Mouse (Mus musculus): ENCODE measurements around the gene Anxa11. TPM values are rescaled to one million over a fixed set of nuclear protein-coding genes. Genes with fewer than 3 reads are reported as not detected.

The Anxa11 gene
- 27.6 and 30.2 TPM in 2 replicates for polyA plus RNA-seq (2014; fragmentation: Nextera tagmentation; extraction: Ambion mirVana)

GRCm38 (mm10) chr14:25841991-25842687 is at the start of gene Anxa11:
Anxa11 (plus strand) TSS chr14:25842156.
- peak within 1 kb of the TSS; percentile 1; the same call in 1 of the 2 replicates for H3K27ac ChIP-seq (replicated peaks; ENCODE audit: low read depth, low read length)
- peaks cover 11% of the 10 kb centered on the region for H3K4me1 ChIP-seq (ENCODE audit: control insufficient read depth, insufficient read depth, low read length)
- no peaks in the 10 kb centered on the region for H3K9me3 ChIP-seq (ENCODE audit: control insufficient read depth, low read length)
- peaks cover 10% of the 10 kb centered on the region for H3K27me3 ChIP-seq (replicated peaks; ENCODE audit: control insufficient read depth, insufficient read depth, low read length)
- peak; percentile 83 for DNase-seq (ENCODE audit: low spot score)
- H3K9ac ChIP-seq (ENCODE audit: low read depth, low read length), result peak within 1 kb of the TSS; percentile 71
- under 1% methylated on average over 49 of the region's 54 CpGs for WGBS
- peak; percentile 86 for ATAC-seq (ENCODE audit: low read depth)
- H3K36me3 ChIP-seq (ENCODE audit: control insufficient read depth, insufficient read depth, low read length), result no peaks in the 10 kb centered on the region
- H3K4me3 ChIP-seq (ENCODE audit: low read depth, low read length), result peak within 1 kb of the TSS; percentile 74
- peak within 1 kb of the TSS; percentile 99 for H3K4me2 ChIP-seq (ENCODE audit: low read depth, low read length)

- 96% methylated on average over 2 of the region's 2 CpGs for WGBS
Observed at GRCm38 (mm10) chr14:25794331-25794730, 47.6 kb upstream of the Anxa11 start.

GRCm38 (mm10) chr14:25795067-25795466 is 46.9 kb upstream of the Anxa11 start:
- Histone ChIP-seq H3K27me3 (replicated peaks; ENCODE audit: control insufficient read depth, insufficient read depth, low read length) (no peaks in the 10 kb centered on the region), H3K36me3 (ENCODE audit: control insufficient read depth, insufficient read depth, low read length) (no peaks in the 10 kb centered on the region), H3K27ac (replicated peaks; ENCODE audit: low read depth, low read length) (peak overlapping the region; percentile 78), H3K9ac (ENCODE audit: low read depth, low read length) (no peak overlapping the region), H3K4me2 (ENCODE audit: low read depth, low read length) (no peak overlapping the region), H3K4me1 (ENCODE audit: control insufficient read depth, insufficient read depth, low read length) (peaks cover 14% of the 10 kb centered on the region; the same call in 1 of the 2 replicates), H3K4me3 (ENCODE audit: low read depth, low read length) (no peak overlapping the region), H3K9me3 (ENCODE audit: control insufficient read depth, low read length) (no peaks in the 10 kb centered on the region)
- 47% methylated on average over 6 of the region's 6 CpGs for WGBS
- DNase-seq (ENCODE audit: low spot score), result no peak
- ATAC-seq (ENCODE audit: low read depth), result no peak

More at GRCm38 (mm10) chr14:25794331-25794730, 47.6 kb upstream of the Anxa11 start:
- ATAC-seq (ENCODE audit: low read depth), result no peak
- no peak for DNase-seq (ENCODE audit: low spot score)
- Histone ChIP-seq H3K9ac (ENCODE audit: low read depth, low read length) (no peak overlapping the region), H3K4me2 (ENCODE audit: low read depth, low read length) (no peak overlapping the region), H3K36me3 (ENCODE audit: control insufficient read depth, insufficient read depth, low read length) (no peaks in the 10 kb centered on the region), H3K27me3 (replicated peaks; ENCODE audit: control insufficient read depth, insufficient read depth, low read length) (no peaks in the 10 kb centered on the region), H3K4me3 (ENCODE audit: low read depth, low read length) (no peak overlapping the region), H3K9me3 (ENCODE audit: control insufficient read depth, low read length) (no peaks in the 10 kb centered on the region), H3K27ac (replicated peaks; ENCODE audit: low read depth, low read length) (no peak overlapping the region), H3K4me1 (ENCODE audit: control insufficient read depth, insufficient read depth, low read length) (peaks cover 14% of the 10 kb centered on the region; the same call in 1 of the 2 replicates)

DNA sequence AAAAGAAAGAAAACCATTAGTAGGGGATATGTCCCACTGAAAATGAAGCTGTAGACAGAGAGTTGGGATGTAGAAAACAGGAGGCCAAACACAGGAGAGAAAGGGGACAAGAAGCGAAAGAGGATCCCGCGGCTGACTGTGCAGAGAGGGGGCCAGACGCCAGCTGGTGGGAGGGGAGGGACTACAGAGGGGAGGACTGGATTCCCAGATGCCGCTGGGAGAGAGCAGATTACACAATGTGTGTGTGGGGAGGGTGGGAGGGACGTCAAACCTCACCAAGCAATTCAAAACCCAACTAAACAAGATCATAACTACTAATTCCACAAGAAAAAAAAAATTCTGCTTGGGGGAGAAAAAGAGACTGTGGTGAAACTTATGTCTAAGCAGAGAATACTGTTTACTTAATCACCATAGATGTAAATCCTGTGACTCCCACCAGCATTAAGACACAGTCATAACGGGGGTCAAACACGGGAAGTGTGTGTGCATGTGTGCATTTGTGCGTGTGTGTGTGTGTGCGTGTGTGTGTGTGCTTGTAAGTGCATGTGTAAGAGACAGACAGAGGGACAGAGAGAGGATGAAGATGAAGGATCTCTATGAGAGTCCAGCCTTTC is 46.3 kb upstream of the Anxa11 start:
- peak; percentile 91 for DNase-seq (ENCODE audit: low spot score)
- H3K4me2 ChIP-seq (ENCODE audit: low read depth, low read length), result no peak overlapping the region
- 18% methylated on average over 10 of the region's 10 CpGs for WGBS

DNA sequence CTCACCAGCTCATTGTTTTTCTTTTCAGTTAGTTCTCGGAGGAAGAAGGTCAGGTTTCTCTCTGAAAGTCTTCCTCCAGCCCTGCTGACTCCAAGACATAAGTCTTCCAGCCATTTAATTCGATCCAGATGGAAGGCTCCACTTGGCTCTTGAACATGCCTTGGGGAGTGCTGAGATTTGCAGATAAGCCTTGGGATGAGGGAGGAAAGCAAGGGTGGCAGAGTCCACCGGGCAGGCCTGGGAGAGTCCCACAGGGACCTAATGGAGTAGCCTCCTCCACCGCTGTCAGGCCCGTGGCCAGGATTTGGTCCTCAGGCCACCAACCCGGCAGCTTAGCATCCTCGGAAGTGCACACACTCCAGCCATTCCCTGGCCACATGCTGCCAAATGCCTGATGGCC is 45.3 kb upstream of the Anxa11 start:
- peak overlapping the region; percentile 78 for H3K27ac ChIP-seq (replicated peaks; ENCODE audit: low read depth, low read length)

More for the DNA sequence above, 46.3 kb upstream of the Anxa11 start:
- H3K27me3 ChIP-seq (replicated peaks; ENCODE audit: control insufficient read depth, insufficient read depth, low read length), result no peaks in the 10 kb centered on the region
- H3K9me3 ChIP-seq (ENCODE audit: control insufficient read depth, low read length), result no peaks in the 10 kb centered on the region
- H3K36me3 ChIP-seq (ENCODE audit: control insufficient read depth, insufficient read depth, low read length), result no peaks in the 10 kb centered on the region
- peak overlapping the region; percentile 78 for H3K27ac ChIP-seq (replicated peaks; ENCODE audit: low read depth, low read length)
- H3K9ac ChIP-seq (ENCODE audit: low read depth, low read length), result no peak overlapping the region
- peaks cover 14% of the 10 kb centered on the region; the same call in 1 of the 2 replicates for H3K4me1 ChIP-seq (ENCODE audit: control insufficient read depth, insufficient read depth, low read length)
- no peak overlapping the region for H3K4me3 ChIP-seq (ENCODE audit: low read depth, low read length)
- peak; percentile 94 for ATAC-seq (ENCODE audit: low read depth)

DNA sequence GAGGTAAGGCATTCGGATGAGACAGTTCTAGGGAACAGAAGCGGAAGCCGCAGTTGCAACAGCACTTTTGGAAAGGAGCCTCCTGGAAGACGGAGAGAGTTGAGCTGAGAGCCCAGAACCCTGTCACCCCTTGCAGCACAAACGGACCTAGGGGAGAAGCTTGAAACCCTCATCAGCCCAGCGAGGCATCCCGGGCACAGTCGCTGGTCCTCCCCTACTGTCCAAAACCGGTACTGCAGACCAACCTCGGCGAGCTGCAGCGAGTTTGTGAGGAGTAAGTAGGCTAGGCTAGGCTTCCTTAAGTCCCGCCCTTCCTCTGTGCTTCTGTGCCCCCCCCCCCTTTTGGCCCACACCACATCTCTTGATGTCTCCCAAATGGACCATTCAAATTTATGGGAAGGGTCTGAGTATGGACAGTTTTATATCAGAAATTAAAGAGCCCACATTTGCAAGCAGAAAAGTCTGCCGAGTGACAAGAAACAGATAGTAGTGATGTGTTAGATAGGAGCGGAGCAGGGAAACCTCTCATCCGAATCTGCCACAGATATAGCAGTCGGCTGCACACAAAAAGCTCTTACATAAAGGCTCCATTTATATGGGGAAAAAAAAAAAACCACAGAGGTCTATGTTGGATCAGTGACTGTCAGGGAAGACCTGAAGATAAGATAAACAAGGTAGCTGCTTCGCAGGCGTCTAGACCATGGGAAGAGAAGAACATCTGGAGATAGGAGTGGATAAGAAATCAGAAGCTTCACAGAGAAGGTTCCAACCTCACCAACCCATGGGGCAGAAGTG is 41.6 kb upstream of the Anxa11 start:
- peak; percentile 51 for ATAC-seq (ENCODE audit: low read depth)
- Histone ChIP-seq H3K9ac (ENCODE audit: low read depth, low read length) (no peak overlapping the region), H3K36me3 (ENCODE audit: control insufficient read depth, insufficient read depth, low read length) (no peaks in the 10 kb centered on the region), H3K27ac (replicated peaks; ENCODE audit: low read depth, low read length) (no peak overlapping the region), H3K4me3 (ENCODE audit: low read depth, low read length) (no peak overlapping the region), H3K4me1 (ENCODE audit: control insufficient read depth, insufficient read depth, low read length) (peaks cover 26% of the 10 kb centered on the region), H3K27me3 (replicated peaks; ENCODE audit: control insufficient read depth, insufficient read depth, low read length) (no peaks in the 10 kb centered on the region), H3K9me3 (ENCODE audit: control insufficient read depth, low read length) (no peaks in the 10 kb centered on the region), H3K4me2 (ENCODE audit: low read depth, low read length) (peak overlapping the region; percentile 41)
- WGBS, result 25% methylated on average over 19 of the region's 19 CpGs
- DNase-seq (ENCODE audit: low spot score), result peak; percentile 76

More for the DNA sequence above, 45.3 kb upstream of the Anxa11 start:
- peak overlapping the region; percentile 11; the same call in 1 of the 2 replicates for H3K4me2 ChIP-seq (ENCODE audit: low read depth, low read length)
- DNase-seq (ENCODE audit: low spot score) (peak; percentile 80), ATAC-seq (ENCODE audit: low read depth) (no peak)
- peaks cover 14% of the 10 kb centered on the region; the same call in 1 of the 2 replicates for H3K4me1 ChIP-seq (ENCODE audit: control insufficient read depth, insufficient read depth, low read length)
- H3K27me3 ChIP-seq (replicated peaks; ENCODE audit: control insufficient read depth, insufficient read depth, low read length), result no peaks in the 10 kb centered on the region
- H3K9ac ChIP-seq (ENCODE audit: low read depth, low read length), result no peak overlapping the region
- H3K36me3 ChIP-seq (ENCODE audit: control insufficient read depth, insufficient read depth, low read length), result no peaks in the 10 kb centered on the region
- H3K4me3 ChIP-seq (ENCODE audit: low read depth, low read length), result no peak overlapping the region
- no peaks in the 10 kb centered on the region for H3K9me3 ChIP-seq (ENCODE audit: control insufficient read depth, low read length)
- WGBS, result 33% methylated on average over 7 of the region's 7 CpGs

DNA sequence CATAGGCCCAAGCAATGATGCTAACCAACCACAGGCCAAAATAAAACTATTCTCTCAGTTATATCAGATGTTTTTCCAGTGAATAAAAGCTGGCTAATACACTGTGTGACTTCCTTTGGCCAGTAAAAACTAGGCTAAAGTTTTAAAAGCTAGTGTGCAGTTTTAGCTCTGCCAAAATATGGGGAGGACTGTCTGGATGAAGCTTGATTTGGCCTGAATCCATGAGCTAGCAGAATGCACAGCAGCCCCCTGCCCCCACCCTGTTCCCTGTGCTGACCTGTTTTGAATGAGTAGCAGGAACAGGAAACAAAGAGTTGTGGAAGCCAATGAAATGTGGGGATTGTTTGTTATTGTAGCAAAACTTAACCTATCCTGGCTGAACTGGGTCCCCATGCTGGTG is 39.4 kb upstream of the Anxa11 start:
- Histone ChIP-seq H3K9me3 (ENCODE audit: control insufficient read depth, low read length) (no peaks in the 10 kb centered on the region), H3K9ac (ENCODE audit: low read depth, low read length) (no peak overlapping the region), H3K4me2 (ENCODE audit: low read depth, low read length) (no peak overlapping the region), H3K36me3 (ENCODE audit: control insufficient read depth, insufficient read depth, low read length) (no peaks in the 10 kb centered on the region), H3K27ac (replicated peaks; ENCODE audit: low read depth, low read length) (no peak overlapping the region), H3K4me1 (ENCODE audit: control insufficient read depth, insufficient read depth, low read length) (peaks cover 12% of the 10 kb centered on the region), H3K27me3 (replicated peaks; ENCODE audit: control insufficient read depth, insufficient read depth, low read length) (no peaks in the 10 kb centered on the region), H3K4me3 (ENCODE audit: low read depth, low read length) (no peak overlapping the region)
- ATAC-seq (ENCODE audit: low read depth), result no peak
- DNase-seq (ENCODE audit: low spot score), result no peak

DNA sequence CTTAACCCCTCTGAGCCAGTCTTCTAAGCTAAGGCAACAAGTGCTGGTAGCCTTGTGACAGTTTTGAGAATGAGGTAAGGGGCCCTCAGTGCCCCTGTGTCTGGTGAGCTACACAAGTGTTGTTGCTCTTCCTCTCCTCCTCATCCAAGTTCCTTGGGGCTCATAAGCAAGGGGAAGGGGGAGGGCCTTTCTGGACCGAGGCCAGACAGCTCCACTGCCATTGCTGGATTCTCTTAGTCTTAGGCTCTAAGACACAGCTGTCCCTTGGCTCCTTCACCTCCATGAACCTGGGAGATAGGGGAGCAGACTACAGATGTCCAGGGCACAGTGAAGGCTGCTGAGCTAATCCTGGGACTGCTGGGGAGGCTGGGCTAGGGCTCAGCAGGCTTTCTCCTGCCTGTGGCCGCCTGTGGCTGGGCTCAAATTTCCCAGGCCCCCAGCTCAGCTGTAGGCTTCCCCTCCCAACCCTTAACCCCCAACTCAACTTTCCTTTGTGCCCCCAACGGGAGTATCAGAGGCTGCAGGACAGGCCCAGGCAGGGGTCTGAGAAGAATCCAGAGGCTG is 38.6 kb upstream of the Anxa11 start:
- H3K9ac ChIP-seq (ENCODE audit: low read depth, low read length), result no peak overlapping the region
- no peaks in the 10 kb centered on the region for H3K27me3 ChIP-seq (replicated peaks; ENCODE audit: control insufficient read depth, insufficient read depth, low read length)
- H3K4me1 ChIP-seq (ENCODE audit: control insufficient read depth, insufficient read depth, low read length), result peaks cover 12% of the 10 kb centered on the region
- no peaks in the 10 kb centered on the region for H3K9me3 ChIP-seq (ENCODE audit: control insufficient read depth, low read length)
- ATAC-seq (ENCODE audit: low read depth) (peak; percentile 45; the same call in 1 of the 2 replicates), DNase-seq (ENCODE audit: low spot score) (no peak)
- no peaks in the 10 kb centered on the region for H3K36me3 ChIP-seq (ENCODE audit: control insufficient read depth, insufficient read depth, low read length)
- no peak overlapping the region for H3K4me2 ChIP-seq (ENCODE audit: low read depth, low read length)
- 19% methylated on average over 3 of the region's 3 CpGs for WGBS
- H3K4me3 ChIP-seq (ENCODE audit: low read depth, low read length), result no peak overlapping the region
- H3K27ac ChIP-seq (replicated peaks; ENCODE audit: low read depth, low read length), result peak overlapping the region; percentile 33; the same call in 1 of the 2 replicates
